Mouse (Mus musculus): ENCODE measurements at regions not wholly inside any gene's neighbourhood (a gene's known extent, or its start where the extent isn't known, plus 50 kb on each side); places are given as distances from the start of the nearest gene placed in this dataset.
A peak's percentile ranks its signal among the peaks of the same experiment; 100 is the strongest.

DNA sequence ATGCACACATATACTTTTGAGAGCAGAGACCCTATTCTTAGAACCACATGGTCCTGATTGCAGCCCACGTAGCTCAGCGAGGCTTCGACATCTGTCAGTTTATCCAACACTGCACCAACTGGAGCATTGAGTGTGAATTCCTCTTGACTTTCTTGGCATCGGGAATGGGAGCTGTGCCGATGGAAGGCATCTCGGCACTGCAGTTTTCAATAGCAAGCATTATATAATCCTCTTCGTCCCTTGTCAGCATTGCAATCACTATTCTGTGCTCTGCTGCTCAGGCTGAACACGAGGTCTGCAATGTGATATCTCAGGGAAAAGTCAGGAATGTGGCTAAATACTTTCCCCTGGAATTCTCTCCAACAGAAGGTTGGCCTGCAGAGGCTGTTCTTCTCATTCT is 224.6 kb downstream of the Lnpk start:
- no peak for DNase-seq (ENCODE audit: low read depth, low spot score)

DNA sequence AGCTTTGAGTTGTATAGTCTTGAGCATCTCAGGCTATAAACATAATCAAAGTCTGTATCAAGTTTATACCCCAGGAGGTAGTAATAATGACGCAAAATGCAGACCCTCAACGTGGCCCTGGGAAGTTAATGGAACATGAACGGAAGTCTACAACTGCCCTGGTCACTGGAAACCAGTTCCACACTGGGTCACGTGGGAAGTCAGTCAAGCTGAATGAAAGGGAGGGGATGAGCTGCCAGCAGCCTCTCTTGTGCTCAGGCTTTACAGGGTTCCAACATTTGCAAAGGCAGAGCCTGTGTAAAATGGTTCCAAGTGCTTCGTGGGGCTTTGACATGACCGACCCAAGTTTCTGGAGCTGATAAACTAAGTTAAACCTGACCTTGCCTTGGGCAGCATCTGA is 229.4 kb downstream of the Lnpk start:
- no peak for DNase-seq (ENCODE audit: low read depth, low spot score)

DNA sequence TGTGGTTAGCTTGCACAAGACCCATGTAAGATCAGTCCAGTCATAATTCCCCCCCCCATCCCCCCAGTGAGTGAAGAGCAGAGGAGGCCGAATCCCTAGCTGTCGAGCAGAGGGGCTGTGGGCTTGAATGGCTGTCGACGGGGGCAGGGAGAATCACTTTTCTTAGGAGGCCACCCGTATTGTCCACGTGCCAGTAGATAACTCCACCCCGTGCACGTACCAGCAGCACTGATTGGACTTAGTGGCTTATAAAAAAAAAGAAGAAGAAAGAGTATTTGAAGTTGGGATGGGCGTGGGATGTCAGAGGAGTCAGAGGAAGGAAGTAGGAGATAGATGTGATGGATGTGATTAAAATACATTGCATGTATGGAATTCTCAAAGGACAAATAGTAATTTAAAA is 272.9 kb downstream of the Lnpk start:
- DNase-seq (ENCODE audit: low read depth, low spot score) = no peak

- DNase-seq (ENCODE audit: low read depth, low spot score) = no peak
Measured at GRCm38 (mm10) chr2:74300885-74301451, 278.3 kb downstream of the Lnpk start.

DNA sequence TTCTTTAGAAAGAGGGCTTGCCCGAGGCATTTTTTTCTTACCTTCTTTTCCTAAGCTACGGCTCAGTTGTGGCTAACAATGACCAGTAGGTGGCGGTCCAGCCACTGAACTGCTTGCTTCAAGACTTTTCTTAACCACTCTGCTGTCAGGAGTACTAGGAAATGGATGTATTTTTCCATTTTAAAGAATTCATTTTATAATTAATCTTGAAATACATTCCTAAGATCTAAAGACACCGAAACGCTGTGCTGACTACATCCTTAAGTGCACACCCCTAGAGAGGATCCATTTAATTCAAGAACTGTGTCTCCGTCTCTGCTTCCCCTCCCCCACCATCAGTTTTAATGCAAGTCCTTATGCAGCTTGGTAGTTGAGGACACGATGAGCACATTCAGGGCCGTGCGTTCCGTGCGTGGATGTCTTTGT is 278.9 kb downstream of the Lnpk start:
- peak; percentile 76 for DNase-seq (ENCODE audit: low read depth, low spot score)

DNA sequence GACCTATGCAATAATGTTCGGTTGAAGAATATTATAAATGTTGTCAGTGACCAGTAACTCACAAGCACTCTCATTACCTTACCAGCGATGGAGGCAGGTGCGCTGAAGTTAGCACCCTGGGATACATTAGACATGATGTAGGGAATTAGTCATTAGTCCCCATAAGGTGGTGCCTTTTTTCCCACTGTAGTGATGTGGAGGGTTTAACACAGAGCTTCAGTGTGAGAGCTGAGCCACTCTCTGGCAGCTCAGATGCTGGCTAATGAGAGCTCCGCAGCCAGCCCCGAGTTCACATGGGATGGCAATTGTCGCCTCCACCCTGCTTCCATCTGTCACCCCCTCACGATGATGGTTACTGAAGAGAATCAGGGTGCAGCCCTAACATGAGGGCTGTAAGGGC is 286.6 kb downstream of the Lnpk start:
- DNase-seq (ENCODE audit: low read depth, low spot score) = no peak

GRCm38 (mm10) chr2:74291416-74292396 is 287.5 kb downstream of the Lnpk start:
- no peak for DNase-seq (ENCODE audit: low read depth, low spot score)

GRCm38 (mm10) chr2:74285624-74286023 is 293.6 kb downstream of the Lnpk start:
- no peak for DNase-seq (ENCODE audit: low read depth, low spot score)

DNA sequence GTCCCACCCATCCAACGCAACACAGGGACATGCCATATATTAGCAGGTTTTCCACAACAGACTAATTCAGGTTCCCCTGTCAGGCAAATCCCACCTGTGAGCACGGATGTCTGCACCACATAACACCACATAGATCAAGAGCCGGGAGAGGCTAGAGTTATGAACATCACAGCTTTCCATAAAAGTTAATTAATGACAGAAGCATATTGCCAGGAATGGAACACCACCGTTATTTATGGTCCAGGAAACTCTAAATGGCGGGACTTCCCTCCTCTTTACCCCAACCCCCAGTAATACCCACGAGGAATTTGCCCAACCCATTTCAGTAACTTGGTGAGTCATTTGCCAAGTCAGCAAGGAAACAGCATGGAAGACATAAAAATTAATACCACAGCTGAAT is 314.3 kb downstream of the Lnpk start:
- no peak for DNase-seq (ENCODE audit: low read depth, low spot score)

DNA sequence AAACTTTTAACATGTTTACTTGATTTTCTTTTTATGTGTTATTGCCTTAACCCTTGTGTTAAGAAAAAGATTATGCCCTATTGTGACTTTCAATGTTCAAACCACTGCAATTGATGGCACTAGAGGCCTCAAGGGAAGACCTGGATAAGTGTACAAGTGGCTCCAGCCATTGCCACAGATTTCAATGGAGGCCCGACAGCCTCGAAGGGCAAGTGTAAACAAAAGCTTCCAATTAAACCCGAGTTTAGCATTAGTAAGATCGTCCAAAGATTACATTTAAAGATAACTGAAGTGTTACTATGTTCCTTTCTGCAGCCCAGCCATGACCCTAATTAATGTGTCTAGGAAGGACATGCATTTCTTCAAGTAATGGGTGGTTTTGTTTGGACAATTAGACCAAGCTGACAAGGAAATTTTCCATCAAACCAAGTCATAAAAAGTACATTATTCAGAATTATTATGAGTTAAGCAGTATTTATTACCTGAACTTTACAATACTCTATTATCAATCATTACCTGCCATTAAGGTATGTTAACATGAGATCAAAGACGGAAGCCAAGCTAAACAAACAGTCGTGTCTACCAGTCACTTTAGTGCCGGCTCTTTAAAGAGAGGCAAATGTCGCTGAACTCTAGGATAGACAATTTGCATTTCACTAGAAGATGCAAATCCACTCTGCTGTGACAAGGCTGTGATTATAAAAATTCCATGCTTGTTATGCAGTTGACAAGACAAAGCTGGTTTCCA is 322.0 kb downstream of the Lnpk start:
- no peak for DNase-seq (ENCODE audit: low read depth, low spot score)

DNA sequence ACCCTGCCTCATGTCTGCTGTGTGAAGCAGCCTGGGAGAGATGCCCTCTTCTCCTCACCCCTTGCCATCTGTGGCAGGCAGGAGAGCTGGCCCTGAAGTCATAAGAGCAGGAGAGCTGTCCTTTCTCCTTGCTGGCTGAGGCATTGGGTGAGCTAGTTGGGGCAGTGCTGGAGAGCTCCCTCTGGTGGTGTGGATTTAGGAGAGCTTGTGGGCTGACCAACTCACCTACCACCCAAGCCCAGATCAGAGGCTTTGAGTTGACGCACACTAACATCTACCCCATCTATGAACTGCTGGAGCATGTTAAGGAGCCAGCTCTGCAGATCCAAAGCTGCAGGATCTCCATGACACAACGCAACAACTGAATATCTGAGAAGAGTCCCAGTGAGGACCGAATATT is 331.7 kb downstream of the Lnpk start:
- DNase-seq (ENCODE audit: low read depth, low spot score) = no peak

GRCm38 (mm10) chr2:74246631-74247030 is 332.6 kb downstream of the Lnpk start:
- DNase-seq (ENCODE audit: low read depth, low spot score) = no peak

- no peak for DNase-seq (ENCODE audit: low read depth, low spot score)
Measured at GRCm38 (mm10) chr2:74244203-74244602, 333.1 kb upstream of the Atp5g3 start.

DNA sequence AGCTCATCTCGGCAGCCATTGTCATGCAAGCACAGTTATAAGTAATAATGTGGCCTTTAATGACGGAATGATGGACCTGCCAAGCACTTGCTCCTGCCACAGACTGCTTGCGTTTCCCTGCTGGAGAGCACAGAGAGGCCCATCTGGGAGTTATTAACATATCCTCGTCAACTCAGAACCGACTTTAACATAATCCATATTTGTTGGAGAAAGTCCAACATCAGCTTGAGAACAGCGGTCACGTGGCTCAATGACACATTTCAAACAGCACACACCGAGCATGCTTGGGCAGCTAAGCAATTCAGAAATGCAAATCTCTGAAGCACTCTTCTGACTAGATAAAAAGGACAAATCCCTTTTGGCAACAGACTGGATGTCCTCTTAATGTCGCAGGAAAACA is 332.7 kb upstream of the Atp5g3 start:
- DNase-seq (ENCODE audit: low read depth, low spot score) = no peak

- no peak for DNase-seq (ENCODE audit: low read depth, low spot score)
Measured at GRCm38 (mm10) chr2:74239586-74239985, 328.5 kb upstream of the Atp5g3 start.

DNA sequence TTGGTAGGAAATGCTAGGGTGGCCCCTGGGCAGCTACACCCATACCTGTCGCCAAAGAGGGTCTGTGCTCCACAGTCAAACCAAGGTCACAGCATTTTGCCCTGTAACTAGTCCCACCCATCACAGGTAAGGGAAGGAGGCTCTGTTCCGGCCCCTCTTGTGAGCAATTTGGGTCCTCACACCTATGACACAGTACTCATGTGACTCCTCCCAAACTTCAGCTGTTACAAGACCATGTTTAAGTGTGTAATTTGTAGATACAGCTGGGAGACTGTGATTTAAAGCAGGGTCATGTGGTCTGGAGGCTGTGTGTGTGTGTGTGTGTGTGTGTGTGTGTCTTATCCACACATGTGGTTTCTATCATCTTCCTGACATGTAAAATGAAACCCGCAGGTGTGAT is 306.3 kb upstream of the Atp5g3 start:
- DNase-seq (ENCODE audit: low read depth, low spot score) = no peak

- no peak for DNase-seq (ENCODE audit: low read depth, low spot score)
Measured at GRCm38 (mm10) chr2:74210210-74210609, 299.1 kb upstream of the Atp5g3 start.

- DNase-seq (ENCODE audit: low read depth, low spot score) = no peak
Measured at GRCm38 (mm10) chr2:74209421-74209917, 298.3 kb upstream of the Atp5g3 start.

DNA sequence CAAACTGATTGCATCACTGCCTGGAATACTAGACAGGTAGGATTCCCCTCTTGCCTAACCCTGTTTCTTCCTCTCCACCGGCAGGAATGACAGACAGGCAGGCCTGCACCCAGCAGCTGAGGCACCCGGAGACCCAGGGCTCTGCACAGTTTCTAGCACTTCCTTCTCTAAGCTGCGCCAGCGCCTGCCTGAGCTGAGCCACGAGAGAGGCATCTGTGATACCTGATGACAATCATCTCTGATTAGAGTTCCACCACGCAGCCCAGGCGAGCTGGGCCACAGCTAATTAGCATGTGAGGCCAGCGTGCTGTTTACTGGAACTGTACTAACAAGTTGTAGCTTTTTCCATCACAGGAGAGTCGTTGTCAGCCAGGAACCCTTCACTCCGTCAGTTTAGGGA is 296.3 kb upstream of the Atp5g3 start:
- DNase-seq (ENCODE audit: low read depth, low spot score) = no peak

GRCm38 (mm10) chr2:74202776-74203175 is 291.6 kb upstream of the Atp5g3 start:
- DNase-seq (ENCODE audit: low read depth, low spot score) = no peak

DNA sequence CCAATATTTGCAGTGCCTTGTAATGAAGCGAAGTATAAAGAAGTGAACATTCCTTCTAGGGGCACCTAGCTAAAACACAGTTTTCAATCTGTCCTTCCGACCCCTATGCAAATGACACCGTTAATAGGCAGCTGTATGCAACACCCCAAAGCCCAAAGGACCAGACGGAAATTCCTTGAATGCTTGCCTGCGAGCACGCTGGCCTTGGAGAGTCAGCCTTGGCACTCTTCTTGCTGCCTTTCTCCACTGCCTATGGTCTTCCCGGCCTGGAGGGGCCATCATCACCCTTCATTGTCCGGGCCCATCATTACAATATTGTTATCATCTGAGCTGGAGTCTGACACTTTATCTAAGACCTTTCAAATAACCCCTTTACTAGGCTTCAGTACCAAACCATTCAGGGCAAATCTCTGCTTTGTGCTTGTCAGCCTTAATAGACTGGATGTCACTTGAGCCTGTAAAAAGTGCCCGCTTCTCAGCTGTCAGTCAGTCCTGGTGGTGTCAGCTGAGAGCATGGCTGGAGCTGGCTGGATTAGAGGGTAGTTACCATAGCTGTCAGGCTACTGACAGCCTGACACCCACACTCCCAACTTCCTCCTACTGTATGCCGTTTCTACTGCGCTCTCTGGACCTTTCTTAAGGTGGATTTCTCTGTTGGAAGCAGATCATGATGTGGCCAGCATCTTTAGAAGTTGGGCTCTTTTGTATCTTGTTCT is 290.6 kb upstream of the Atp5g3 start:
- DNase-seq (ENCODE audit: low read depth, low spot score) = no peak

- no peak for DNase-seq (ENCODE audit: low read depth, low spot score)
Measured at GRCm38 (mm10) chr2:74199550-74199949, 288.4 kb upstream of the Atp5g3 start.
